Mouse (Mus musculus) ovary, postnatal 36 days (tissue): ENCODE results near the gene Ripk3.
A peak's percentile ranks its signal among the peaks of the same experiment; 100 is the strongest.

Experiments
- DNase-seq: peaks from one replicate; pipeline ENCODE4 v3.0.0; 2022; ENCODE audit warnings: low spot score, mixed read lengths

Ripk3 gene

DNA sequence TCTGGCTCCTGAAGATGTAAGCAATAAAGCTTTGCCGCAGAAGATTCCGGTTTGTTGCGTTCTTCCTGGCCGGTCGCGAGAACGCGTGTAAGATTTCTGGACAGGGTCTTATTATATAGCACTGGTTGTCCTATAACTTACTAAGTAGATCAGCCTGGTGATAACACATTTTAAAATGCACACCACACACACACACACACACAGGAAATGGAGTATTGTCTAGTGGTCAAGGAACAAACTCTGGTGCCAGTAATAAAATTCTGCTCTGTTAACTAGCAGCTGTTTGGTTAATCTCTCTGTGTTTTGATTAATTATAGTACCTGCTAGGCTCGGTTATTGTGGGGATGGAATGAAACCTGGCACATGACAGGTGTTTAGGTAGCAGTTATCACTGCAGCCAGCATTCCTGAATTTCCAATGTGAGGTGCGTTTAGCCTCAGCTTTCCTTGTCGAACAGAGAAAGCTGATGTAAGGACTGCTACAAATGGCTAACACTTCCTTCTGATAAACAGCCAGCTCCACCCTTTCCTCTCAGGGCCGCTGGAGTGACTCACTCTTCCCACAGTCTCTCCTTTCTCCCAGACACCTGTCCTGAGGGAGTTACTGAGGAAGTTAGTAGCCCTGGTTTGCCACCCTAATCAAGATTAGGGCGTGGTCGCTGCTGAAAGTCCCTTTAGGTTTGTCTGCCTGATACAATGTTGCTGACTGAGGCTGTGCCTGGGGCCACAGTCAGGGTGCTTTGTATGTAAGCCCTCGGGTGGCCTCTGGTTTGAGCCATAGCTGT, 6.9 kb upstream of the Ripk3 start:
- no peak for DNase-seq

DNA sequence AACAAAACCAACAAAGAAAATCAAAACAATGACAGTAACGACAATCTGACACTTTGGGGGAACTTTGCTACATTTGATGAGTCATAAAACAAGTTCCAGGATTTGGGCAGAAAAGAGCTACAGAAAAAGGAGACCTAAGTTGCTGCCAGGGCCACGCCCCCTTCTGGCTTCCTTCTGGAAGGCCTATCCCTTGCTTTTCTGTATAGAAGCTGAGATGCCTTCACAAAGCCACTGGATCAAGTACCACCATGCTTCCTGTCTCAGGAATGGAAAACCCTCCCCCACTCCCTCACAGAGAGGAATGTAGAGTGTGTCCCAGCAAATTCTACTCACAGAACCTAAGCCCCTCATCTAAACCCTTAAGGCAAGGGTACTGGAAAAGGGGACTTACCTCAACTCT, 5.3 kb upstream of the Ripk3 start:
- DNase-seq: no peak

DNA sequence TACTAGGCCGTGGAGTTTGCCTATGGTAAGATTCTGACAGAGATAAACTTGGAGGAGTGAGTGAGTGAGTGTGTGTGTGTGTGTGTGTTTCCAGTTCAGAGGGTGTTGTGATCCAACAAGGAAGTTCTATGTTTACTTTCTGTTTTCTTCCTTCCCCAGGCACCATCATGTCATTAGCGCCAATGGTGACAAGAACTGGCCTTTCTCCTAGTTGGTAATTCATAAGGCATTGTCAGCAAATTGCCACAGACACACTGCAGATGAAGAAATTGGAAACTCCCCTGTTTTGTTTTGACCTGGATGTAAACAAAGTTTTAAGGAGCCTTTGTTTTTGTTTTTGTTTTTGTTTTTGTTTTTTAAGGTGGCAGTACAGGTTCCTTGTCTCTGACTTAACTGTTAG, 4.8 kb upstream of the Ripk3 start:
- DNase-seq: no peak

DNA sequence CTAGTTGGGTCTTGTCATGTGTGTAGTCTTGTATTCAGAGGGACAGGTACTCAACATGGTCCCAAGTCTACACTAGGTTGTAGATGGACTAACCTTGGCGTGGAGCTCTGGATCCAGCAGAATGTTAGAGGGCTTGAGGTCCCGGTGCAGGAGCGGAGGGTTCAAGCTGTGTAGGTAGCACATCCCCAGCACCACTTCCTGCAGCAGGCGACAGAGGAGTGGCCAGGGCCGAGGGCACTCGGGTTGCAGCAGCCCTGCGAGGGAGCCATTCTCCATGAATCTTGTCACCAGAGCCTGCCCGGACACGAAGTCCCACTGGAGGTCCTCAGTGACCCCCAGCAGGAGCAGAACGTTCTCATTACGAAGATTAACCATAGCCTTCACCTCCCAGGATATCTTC, 934 bp downstream of the Ripk3 start:
- no peak for DNase-seq

DNA sequence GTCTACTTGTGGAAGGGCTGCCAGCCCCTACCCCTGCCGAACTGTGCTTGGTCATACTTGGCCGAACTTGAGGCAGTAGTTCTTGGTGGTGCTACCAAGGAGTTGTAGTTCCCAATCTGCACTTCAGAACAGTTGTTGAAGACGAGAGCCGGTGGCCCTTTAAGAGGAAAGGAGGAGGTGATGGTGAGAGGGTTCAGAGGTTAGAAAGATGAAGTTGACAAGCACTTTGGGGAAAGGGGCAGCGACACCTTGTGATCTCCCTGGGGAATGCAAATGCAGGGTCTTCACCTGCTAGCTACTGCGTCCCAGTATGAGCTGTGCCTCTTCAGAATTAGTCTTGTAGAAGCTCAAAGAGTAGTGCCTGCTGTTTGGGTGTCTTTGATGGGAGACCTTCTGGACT, 3.5 kb downstream of the Ripk3 start:
- no peak for DNase-seq

DNA sequence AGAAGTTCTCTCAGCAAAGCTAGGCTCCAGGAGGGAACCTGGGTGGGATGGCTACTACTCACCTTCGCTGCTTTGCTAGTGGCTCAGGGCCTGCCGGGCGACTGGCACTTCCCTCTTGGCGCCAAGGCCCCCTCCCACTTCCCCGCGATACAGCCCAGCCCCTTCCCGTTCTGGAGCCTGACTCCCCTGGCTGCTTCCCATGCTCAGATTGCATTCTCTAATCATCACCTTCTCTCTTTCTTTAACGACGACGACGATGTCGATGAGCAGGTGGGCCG, 4.8 kb downstream of the Ripk3 start, which contains the start of gene Adcy4:
Gene Adcy4 (minus strand): TSS at position 138 of the 278 bp plus-strand sequence.
- DNase-seq: no peak

DNA sequence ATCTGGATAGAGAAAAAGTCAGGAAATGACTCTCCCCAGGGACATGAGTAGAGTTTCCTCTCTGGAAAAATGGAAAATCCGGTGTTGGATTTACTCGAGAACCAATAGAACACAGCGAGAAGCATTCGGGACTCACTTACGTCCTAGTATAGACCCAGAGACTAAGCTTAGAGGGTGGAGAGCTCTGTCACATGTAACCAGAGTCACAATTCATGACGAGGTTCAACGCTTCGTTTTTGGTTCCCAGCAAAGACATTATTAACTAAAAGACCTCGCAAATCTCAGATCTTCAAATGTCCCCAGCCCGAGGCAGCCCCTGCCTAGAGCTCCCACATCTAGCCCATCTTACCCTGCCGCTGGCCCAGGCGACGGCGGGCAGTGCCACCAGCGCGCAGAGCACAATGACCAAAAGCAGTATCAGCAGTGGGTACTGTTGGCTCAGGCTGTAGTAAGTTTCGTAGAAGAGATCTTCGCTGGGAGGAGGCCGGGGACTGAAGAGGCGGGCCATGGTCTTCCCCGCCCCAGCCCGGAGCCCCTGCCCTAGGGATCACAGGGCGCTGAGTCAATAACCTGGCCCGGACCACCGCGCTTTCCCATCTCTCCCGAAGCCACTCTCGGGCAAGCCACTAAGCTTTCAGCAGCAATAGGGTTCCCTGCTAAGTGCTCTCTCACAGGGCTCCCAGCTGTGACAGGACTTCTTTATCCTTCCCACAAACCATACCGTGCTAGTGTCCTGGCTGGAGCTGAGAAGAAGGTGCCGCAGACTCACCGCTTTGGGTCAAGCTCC, 5.3 kb downstream of the Ripk3 start:
- DNase-seq: no peak

DNA sequence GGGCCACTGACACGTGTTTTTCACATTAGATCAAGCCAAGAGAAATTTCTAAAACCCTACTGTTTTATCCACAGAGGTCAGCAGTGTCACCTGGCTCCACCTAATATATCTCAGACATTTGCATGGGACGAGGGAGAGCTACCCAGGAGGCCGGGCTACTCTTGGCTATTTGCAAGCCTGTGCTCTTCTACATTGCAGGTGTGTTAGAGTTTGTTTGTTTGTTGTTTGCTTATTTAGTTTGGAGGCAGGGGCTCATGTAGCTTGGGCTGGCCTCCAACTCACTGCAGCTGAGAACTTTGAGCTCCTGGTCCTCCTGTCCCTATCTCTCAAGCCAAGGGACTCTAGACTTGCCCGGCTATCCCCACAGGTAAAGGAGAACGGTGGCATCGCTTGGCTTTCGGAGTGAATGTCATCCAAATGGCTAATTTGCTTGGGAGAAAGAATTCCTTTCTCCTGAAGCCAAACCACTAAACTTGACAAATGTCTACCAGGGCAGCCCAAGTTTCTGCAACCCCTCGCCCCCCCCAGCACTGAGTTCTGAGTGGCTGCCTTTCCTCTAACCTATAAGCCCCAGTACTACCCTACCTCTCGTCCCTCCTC, 6.2 kb downstream of the Ripk3 start:
- DNase-seq: no peak

DNA sequence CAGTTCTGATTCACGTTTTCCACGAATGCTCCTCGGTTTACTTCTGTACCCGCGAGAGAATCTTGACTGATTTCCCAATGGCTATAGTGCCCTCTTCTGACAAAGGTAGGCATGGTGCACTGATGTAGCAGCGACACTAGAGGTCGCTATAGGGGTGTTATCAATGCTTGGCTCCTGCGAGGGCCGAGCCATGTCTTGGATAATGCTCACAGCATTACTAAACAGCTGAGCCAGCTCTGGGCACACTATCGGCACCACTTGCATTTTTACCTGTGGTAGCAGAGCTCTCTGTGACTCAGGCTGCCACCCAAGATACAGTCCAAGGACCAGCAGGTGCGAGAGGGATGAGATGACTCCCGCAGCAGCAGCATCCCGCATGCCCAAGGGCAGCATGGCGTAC, 7.4 kb downstream of the Ripk3 start:
- DNase-seq: peak; percentile 36

DNA sequence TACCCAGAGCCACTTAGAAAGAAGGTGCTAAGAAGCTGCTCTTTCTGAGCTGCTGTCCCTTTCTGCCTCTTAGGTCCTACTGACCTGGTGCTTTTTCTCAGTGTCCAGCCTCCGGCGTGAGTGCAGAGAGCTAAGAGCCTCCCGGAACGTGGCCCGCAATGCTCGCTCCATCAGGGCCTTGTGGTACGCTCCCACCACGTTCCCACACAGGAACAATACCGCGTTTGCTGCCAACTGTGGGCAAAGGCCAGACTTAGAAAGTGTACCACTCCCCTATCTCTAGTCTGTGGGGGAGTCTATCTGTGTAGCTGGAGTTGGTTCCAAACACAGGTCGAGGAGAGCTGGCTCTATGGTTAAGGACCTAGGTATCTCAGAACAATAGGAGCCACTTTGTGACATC, 7.9 kb downstream of the Ripk3 start:
- DNase-seq: no peak

DNA sequence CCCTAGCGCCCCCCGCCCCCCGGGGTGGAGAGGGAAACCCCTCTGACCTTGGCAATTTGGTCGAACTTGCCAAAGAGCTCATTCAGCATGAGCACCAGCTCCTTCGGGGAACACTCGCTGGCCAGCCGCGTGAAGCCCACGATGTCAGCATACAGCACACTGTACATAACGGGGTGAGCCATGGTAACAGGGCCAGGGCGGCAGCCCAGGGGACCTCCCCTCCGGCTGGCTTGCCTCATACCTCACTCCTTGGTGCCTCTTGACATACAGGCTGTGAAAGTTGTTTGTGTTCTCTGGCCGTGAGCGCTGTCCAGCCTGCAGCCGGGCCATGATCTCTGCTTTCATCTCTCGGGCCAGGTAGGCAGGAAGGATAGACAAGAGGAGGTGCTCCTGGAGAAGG, 9.0 kb downstream of the Ripk3 start:
- DNase-seq: no peak

DNA sequence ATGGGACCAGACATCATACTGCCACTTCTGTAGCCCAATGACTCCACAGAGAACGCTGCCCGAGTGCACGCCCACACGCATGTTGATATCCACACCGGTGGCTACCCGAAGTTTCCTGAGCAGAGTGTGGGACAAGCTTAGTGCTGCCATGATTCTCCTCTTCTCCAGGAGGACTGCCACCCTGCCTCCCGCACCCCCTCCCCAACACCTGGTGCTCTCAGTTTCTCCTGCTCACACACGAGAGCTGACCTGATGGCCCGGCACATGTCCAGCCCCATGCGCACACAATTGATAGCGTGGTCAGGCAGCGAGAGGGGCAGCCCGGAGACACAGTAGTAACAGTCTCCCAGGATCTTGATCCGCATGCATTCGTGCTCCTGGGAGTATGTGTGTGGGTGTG, 10.0 kb downstream of the Ripk3 start:
- no peak for DNase-seq

DNA sequence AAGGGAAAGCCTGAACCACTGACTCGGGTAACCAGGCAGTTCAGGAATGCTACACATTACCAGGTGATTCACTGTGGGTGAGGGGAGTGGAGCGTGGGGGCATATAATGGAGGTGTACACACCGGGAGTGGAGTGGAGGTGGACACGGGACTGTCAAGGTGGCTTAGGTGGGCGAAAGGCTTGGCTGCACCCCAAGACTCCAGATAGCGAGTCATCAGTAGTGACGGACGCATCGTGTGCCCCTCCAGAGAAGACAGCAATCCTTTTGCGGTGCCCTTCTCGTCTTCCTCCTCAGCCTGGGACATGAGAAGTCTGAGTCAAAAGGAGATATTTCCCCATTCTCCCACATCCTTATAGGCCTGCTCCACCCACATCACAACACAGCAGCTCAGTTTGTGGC, 10.9 kb downstream of the Ripk3 start:
- no peak for DNase-seq

DNA sequence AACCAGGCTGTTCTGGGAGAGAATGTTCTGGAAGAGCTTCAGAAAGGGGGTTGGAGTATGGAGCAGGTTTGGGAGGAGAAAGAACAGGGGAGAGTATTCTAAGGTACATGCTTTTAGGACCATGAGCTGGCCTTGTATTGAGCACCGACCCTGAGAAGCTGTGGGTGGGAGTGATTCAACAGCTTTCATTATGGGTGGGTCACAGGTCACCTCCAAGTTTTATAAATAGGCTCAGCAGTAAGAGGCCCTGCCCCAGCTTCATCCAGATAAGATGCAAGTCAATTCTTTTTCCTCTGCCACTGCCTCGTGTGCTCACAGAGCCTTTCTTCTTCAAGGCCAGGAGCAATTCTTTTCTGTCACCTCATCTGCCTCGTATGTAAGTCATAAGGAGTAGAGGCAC, 11.5 kb downstream of the Ripk3 start:
- DNase-seq: no peak

DNA sequence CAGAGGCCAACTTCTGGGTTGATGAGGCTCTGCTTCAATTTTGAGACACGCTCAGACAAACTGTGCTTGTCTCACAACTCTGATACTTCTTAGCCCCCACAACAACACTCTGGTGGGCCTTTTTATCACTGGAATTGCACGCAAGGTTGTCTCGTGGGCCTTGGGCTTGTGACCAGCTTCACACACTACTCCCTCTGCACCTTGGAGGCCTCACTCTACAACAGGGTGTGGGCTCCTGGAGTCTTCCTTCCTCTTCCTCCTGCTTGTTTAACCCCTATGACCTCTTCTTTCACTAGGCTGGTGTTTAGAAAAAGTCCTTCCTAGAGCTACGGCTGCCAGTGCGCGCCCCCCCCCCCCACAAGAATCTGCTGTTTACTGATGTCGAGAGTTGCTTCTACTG, 12.0 kb downstream of the Ripk3 start:
- DNase-seq: no peak

DNA sequence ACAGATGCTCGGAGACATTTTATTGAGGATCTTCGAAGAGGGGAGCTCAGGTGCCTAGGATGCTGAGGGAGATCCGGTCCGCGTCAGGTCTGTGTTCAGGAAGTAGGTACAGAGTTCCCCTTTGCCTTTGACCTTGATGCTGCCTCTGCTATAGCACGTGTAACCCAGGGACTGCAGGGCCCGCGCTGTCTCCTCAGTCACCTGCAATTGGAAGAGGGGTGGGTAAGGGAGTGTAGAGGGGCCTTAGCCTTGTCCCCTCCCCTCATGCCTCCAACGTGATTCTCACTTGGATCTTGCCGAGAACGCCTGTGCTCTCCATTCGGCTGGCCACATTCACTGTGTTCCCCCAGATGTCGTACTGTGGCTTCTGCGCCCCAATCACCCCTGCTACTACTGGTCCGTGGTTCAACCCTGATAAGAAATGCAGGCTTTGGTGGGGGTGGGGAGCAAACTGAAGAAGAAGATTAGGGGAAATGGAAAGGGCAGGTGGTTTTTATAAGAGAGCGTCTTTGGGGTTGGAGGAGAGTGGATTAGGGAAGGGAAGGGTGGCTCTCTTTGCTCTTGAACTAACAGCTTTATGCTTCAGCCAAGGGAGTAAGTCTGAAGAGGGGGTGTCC, 19.5 kb downstream of the Ripk3 start:
- DNase-seq: no peak

DNA sequence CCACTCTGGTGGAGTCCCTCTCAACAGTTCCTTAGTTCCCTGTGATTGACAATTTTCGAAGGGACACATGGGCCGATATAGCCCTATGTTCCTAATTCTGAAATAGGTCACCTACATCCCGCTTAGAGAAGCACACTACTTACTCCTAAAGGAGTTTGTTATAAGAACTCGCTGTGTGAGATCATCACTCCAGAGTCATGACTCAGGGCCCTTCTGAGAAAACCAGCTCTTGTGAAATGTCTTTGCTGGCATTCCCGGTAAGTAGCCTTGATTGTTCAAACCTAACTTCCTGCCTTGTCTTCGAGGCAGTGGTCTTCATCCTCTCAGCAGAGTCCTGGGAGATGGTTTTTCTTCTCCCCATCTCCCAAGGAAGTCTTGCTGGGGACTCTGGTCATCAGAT, 20.1 kb downstream of the Ripk3 start:
- no peak for DNase-seq

DNA sequence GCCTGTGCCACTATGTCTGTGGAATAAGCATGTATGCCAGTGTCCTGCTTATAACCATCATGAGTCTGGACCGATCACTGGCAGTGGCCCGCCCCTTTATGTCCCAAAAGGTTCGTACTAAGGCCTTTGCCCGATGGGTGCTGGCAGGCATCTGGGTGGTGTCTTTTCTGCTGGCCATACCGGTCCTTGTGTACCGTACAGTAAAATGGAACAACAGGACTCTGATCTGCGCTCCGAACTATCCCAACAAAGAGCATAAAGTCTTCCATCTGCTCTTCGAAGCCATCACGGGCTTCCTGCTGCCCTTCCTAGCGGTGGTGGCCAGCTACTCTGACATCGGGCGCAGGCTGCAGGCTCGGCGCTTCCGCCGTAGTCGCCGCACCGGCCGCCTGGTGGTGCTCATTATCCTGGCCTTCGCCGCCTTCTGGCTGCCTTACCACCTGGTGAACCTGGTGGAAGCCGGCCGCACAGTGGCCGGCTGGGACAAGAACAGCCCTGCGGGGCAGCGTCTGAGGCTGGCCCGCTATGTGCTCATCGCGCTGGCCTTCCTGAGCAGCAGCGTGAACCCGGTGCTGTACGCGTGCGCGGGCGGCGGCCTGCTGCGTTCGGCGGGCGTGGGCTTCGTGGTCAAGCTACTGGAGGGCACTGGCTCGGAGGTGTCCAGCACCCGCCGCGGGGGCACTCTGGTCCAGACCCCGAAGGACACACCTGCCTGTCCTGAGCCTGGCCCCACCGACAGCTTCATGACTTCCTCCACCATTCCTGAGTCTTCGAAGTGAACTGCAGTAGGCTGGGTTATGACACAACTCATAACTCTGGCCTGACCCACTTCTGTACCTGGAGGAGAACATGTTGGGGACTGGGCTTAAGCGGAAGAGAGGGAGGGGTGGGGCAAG, 20.9 kb downstream of the Ripk3 start:
- DNase-seq: peak; percentile 67

DNA sequence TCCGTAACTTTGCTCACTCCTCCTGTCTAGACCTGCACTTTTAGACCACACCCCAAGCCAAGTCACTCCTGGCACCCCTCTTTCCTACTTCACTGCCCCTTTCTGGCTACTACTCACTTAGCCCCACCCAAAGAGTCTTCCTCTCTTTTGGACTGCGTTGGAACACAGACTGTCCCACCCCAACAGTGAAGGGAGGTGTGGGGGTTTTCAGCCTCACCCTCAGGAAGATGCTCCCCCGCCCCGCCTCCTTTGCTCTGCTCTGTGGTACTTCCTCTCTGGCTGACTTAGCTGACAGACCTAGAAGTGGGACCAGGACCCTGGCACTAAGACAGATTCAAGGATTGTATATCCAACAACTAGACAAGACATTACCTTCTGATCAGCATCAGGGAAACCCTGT, 23.0 kb downstream of the Ripk3 start, which contains the start of gene Ltb4r1:
Gene Ltb4r1 (plus strand): TSS at position 267 of the 400 bp plus-strand sequence.
- DNase-seq: no peak

DNA sequence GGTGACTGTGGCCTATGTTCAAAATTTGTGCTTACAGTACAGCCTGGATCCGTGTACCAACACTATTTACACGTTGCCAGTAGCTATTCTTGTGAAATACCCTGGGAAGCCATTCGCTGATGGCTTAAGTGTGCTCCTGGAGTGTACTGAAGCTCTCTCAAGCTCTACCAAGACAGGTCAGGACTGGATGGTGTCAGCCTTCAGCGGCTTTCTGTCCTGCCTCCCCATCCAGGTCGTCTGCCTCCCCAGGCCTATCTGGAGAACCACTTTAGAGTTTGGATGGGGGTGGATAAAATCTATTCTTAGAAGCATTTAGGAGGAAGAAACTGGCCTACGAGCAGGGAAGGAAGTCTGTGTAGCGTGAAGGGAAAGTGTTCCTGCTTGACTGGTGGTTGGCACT, 25.5 kb downstream of the Ripk3 start:
- DNase-seq: no peak

DNA sequence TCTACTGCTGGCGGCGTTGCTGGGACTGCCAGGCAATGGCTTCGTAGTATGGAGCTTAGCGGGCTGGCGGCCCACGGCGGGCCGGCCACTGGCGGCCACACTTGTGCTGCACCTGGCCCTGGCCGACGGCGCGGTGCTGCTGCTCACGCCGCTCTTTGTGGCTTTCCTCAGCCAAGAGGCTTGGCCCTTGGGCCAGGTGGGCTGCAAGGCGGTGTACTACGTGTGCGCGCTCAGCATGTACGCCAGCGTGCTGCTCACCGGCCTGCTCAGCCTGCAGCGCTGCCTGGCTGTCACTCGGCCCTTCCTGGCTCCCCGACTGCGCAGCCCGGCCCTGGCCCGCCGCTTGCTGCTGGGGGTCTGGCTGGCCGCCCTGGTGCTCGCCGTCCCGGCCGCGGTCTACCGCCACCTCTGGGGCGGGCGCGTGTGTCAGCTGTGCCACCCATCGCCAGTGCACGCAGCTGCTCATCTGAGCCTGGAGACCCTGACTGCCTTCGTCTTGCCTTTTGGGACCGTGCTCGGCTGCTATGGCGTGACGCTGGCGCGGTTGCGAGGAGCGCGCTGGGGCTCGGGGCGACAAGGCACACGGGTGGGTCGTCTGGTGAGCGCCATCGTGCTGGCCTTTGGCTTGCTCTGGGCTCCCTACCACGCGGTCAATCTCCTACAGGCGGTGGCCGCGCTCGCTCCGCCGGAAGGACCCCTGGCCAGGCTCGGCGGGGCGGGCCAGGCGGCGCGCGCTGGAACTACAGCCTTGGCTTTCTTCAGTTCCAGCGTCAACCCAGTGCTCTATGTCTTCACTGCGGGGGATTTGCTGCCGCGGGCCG, 26.5 kb downstream of the Ripk3 start:
- DNase-seq: peak; percentile 53
